Mouse (Mus musculus): ENCODE results near the gene Olfr380.

Gene Olfr380

DNA sequence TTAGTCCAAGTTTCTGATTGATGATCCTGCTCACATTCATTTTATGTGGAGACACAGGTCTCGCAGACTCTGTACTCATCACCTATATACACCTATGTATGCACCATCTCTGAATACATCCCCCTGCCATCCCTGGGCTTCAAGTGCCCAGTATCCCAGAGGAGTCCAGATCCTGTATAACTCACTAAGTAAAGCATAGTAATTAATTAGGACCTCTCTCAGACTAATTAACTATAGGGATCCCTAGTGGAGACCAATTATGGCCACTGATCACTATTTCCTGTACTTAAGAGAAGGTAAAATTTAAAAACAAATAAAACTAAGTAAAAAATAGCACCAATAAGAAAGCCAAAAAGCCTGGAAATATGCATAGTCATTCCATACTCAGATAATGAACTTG is at the start of gene Olfr380:
Gene Olfr380 (minus strand): TSS at position 101 of the 400 bp plus-strand sequence.
- DNase-seq (ENCODE audit: low read depth, low spot score): no peak

DNA sequence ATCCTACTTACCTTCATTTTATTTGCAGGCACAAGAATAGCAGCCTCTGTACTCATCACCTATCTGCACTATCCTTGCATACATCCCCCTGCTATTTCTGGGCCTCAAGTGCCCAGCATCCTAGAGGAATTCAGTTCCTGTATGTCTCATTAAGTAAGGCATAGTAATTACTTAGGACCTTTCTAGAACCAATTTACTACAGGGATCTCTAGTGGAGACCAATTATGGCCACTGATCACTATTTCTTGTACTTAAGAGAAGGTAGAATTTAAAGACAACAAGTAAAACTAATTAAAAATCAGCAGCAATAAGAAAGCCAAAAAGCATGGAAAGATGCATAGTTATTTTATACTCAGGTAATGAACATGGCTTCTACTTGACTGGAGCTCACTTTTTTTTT is 34.2 kb upstream of the Olfr380 start, which contains the start of gene Olfr381:
Gene Olfr381 (minus strand): TSS at position 101 of the 400 bp plus-strand sequence.
- no peak for DNase-seq (ENCODE audit: low read depth, low spot score)

DNA sequence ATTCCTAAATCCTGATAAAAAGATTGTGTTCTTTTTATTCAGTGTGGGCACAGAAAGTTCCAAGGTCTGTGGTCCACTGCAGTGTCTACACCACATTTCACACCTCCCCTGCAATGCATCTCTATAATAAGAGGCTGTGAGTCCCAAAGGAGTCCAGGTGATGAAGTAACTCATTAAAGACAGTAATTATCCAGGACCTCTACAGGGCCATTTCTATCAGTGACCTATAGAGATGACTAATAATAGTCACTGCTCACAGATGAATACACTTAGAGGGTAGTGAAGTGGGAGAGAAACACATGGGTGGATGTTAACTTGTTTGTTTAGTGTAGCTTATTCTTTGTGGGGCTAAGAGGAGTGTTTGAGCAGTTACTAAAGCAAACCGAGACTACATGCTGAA is 28.9 kb downstream of the Olfr380 start, which contains the start of gene Olfr378:
Gene Olfr378 (minus strand): TSS at position 101 of the 400 bp plus-strand sequence.
- DNase-seq (ENCODE audit: low read depth, low spot score): no peak
